Mouse (Mus musculus) lung, adult 10 weeks (tissue): ENCODE data around the gene Tex13b. TPM values are rescaled to one million over a fixed set of nuclear protein-coding genes. Genes with fewer than 3 reads are reported as not detected.

Source experiments
- polyA plus RNA-seq: library from polyadenylated mRNA; stranded (reverse); fragments of 350-450 nt; fragmentation: Illumina TruSeq; extraction: RNeasy Lipid Tissue Mini Kit (QIAGEN cat#74804); gene quantifications from one replicate; pipeline ENCODE4 v1.2.3, GENCODE M21; 2014; ENCODE audit warnings: low read depth, low replicate concordance; ENCODE audit not compliant: insufficient read depth

Tex13b gene
- polyA plus RNA-seq, result not detected

DNA sequence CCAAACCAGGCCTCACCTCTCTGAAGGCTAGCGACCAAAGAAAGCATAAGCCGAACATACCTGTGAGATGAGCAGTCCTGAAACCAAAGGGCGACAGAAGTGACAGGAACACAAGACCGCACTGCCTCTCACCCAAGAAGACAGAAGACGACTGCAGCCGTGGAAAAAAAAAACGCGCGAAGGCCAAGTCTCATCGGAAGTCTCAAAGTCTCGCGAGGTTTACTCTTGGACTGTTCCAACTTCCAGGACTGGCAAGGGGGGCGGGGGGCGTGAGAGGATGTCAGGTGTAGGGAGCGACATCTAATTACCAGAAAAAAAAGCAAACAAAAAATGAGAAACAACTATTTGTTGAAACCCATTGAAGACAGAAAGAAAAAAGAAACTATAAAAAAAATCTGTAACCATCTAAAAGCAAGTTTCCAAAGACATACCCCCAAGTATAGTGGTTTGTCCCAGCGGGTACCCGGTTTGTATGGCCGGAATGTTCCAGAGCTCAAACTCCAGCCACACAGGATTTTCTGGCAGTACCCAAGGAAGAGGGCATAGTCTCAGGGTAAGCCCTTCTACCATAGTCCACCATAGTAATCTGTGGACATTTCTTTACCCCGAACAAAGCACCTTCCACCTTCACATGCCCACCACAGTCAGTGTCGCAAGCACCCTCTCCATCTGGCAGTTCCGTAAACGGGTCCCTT, at the start of gene Tex13b:
TSS of gene Tex13b (minus strand) at position 122 of the 695 bp plus-strand sequence.

Other genes starting within 250 kb of the Tex13b start
- gene Tsc22d3, start 212.8 kb downstream of the Tex13b start, polyA plus RNA-seq, result 224 TPM
- gene Mid2, start 148.8 kb downstream of the Tex13b start, polyA plus RNA-seq, result 12.2 TPM
- gene Vsig1, start 94.2 kb upstream of the Tex13b start, polyA plus RNA-seq, result 0.27 TPM
- 26.4 TPM for gene Psmd10, start 143.3 kb upstream of the Tex13b start, polyA plus RNA-seq
- gene Atg4a, start 143.5 kb upstream of the Tex13b start, polyA plus RNA-seq, result 14.7 TPM